ENCODE assay signal across 13 mouse cellular contexts in genomic region chr1:182605330-182606150, GRCm38 (mm10). TPM values are rescaled to one million over a fixed set of nuclear protein-coding genes. Genes with fewer than 3 reads are reported as not detected.
A peak's percentile ranks its signal among the peaks of the same experiment; 100 is the strongest.
DNase-seq lines count a peak whose midpoint lies in the region; ATAC-seq and TF ChIP-seq lines count a peak whose summit lies in the region.
"Had no signal": no experiment of that assay in that cellular context is flagged by ENCODE, and none has a peak within 500 bp of the region (broad histone marks: within the 10 kb centered on the region; RNA-seq: fewer than 3 reads in every experiment).

No protein-coding gene starts in this region.

- no peak overlapping the region for H3K27ac ChIP-seq in forebrain, embryonic 14.5 days (ENCODE audit: low read depth, low read length)
- H3K27ac ChIP-seq in forebrain, postnatal 0 days (ENCODE audit: low read depth, low read length) = no peak overlapping the region
- no peak overlapping the region for H3K27ac ChIP-seq in lung, embryonic 14.5 days (ENCODE audit: low read depth)
- peak overlapping the region; percentile 64 for H3K27ac ChIP-seq in hindbrain, embryonic 13.5 days
- peak overlapping the region; percentile 48; the same call in 1 of the 2 replicates for H3K27ac ChIP-seq in neural tube, embryonic 14.5 days (ENCODE audit: low read depth, low read length)
- H3K27ac ChIP-seq: liver, embryonic 12.5 days had no signal

- no peaks in the 10 kb centered on the region for H3K9me3 ChIP-seq in forebrain, embryonic 14.5 days (replicated peaks; ENCODE audit: control insufficient read depth, low read length)
- H3K9me3 ChIP-seq in forebrain, postnatal 0 days (ENCODE audit: low read length) = no peaks in the 10 kb centered on the region
- no peaks in the 10 kb centered on the region for H3K9me3 ChIP-seq in lung, embryonic 14.5 days (ENCODE audit: low read depth, low read length)
- no peaks in the 10 kb centered on the region for H3K9me3 ChIP-seq in hindbrain, embryonic 13.5 days
- no peaks in the 10 kb centered on the region for H3K9me3 ChIP-seq in neural tube, embryonic 14.5 days (ENCODE audit: control insufficient read depth, low read length)
- H3K9me3 ChIP-seq: liver, embryonic 12.5 days had no signal

- no peak for TF ChIP-seq CTCF in forebrain, postnatal 0 days (IDR thresholded peaks at IDR 0.05; ENCODE audit: low read depth)
- peak; percentile 20; the same call in 1 of the 2 replicates for TF ChIP-seq CTCF in lung, embryonic 14.5 days (IDR thresholded peaks at IDR 0.05; ENCODE audit: low read depth)

- no peak for ATAC-seq in forebrain, embryonic 14.5 days
- ATAC-seq in forebrain, postnatal 0 days = no peak
- no peak for ATAC-seq in lung, embryonic 14.5 days (ENCODE audit: insufficient read depth)
- ATAC-seq in hindbrain, embryonic 13.5 days (ENCODE audit: low FRiP score) = 0 out of 2 replicates have a peak, but pooled peaks have one; percentile 39
- ATAC-seq in neural tube, embryonic 14.5 days (ENCODE audit: low read depth) = peak; percentile 68
- ATAC-seq: liver, embryonic 12.5 days had no signal

- peak; percentile 52 for DNase-seq in forebrain, embryonic 14.5 days (ENCODE audit: low spot score)
- no peak for DNase-seq in forebrain, postnatal 0 days
- no peak for DNase-seq in lung, embryonic 14.5 days
- no peak for DNase-seq in lung, postnatal 25 days (ENCODE audit: low spot score)
- no peak for DNase-seq in thymus, postnatal 14 days
- no peak for DNase-seq in lung, postnatal 4 days
- DNase-seq: cerebellum, adult 9-11 months; gastrocnemius, postnatal 10 days had no signal

- H3K36me3 ChIP-seq in forebrain, embryonic 14.5 days (ENCODE audit: control insufficient read depth, insufficient read depth, low read length) = no peaks in the 10 kb centered on the region
- no peaks in the 10 kb centered on the region for H3K36me3 ChIP-seq in forebrain, postnatal 0 days (ENCODE audit: insufficient read depth)
- H3K36me3 ChIP-seq in lung, embryonic 14.5 days (ENCODE audit: insufficient read depth) = no peaks in the 10 kb centered on the region
- H3K36me3 ChIP-seq in hindbrain, embryonic 13.5 days = no peaks in the 10 kb centered on the region
- no peaks in the 10 kb centered on the region for H3K36me3 ChIP-seq in neural tube, embryonic 14.5 days (ENCODE audit: control insufficient read depth, insufficient read depth, low read length)
- H3K36me3 ChIP-seq: liver, embryonic 12.5 days had no signal

- WGBS in forebrain, embryonic 14.5 days = 72% methylated on average over 17 of the region's 17 CpGs
- 74% methylated on average over 17 of the region's 17 CpGs for WGBS in forebrain, postnatal 0 days
- 75% methylated on average over 17 of the region's 17 CpGs for WGBS in lung, embryonic 14.5 days
- 55% methylated on average over 17 of the region's 17 CpGs for WGBS in hindbrain, embryonic 13.5 days
- 39% methylated on average over 17 of the region's 17 CpGs for WGBS in neural tube, embryonic 14.5 days

- H3K4me1 ChIP-seq in forebrain, embryonic 14.5 days (ENCODE audit: control insufficient read depth, insufficient read depth, low read length) = no peaks in the 10 kb centered on the region
- H3K4me1 ChIP-seq in forebrain, postnatal 0 days (ENCODE audit: insufficient read depth) = no peaks in the 10 kb centered on the region
- H3K4me1 ChIP-seq in lung, embryonic 14.5 days (ENCODE audit: insufficient read depth) = no peaks in the 10 kb centered on the region
- peaks cover 24% of the 10 kb centered on the region for H3K4me1 ChIP-seq in hindbrain, embryonic 13.5 days (replicated peaks)
- H3K4me1 ChIP-seq in neural tube, embryonic 14.5 days (ENCODE audit: control insufficient read depth, insufficient read depth, low read length) = peaks cover 12% of the 10 kb centered on the region
- H3K4me1 ChIP-seq: liver, embryonic 12.5 days had no signal

- no peak overlapping the region for H3K4me3 ChIP-seq in forebrain, embryonic 14.5 days (ENCODE audit: low read depth, low read length)
- H3K4me3 ChIP-seq in forebrain, postnatal 0 days (ENCODE audit: low read depth, low read length) = no peak overlapping the region
- no peak overlapping the region for H3K4me3 ChIP-seq in lung, embryonic 14.5 days (ENCODE audit: low read depth, low read length)
- H3K4me3 ChIP-seq in hindbrain, embryonic 13.5 days = no peak overlapping the region
- no peak overlapping the region for H3K4me3 ChIP-seq in neural tube, embryonic 14.5 days (ENCODE audit: low read depth, low read length)
- H3K4me3 ChIP-seq: liver, embryonic 12.5 days had no signal

- no peaks in the 10 kb centered on the region for H3K27me3 ChIP-seq in forebrain, embryonic 14.5 days (replicated peaks; ENCODE audit: control insufficient read depth, insufficient read depth, low read length)
- H3K27me3 ChIP-seq in forebrain, postnatal 0 days (ENCODE audit: insufficient read depth, low read length) = no peaks in the 10 kb centered on the region
- H3K27me3 ChIP-seq in lung, embryonic 14.5 days (ENCODE audit: insufficient read depth, low read length) = no peaks in the 10 kb centered on the region
- no peaks in the 10 kb centered on the region for H3K27me3 ChIP-seq in hindbrain, embryonic 13.5 days
- no peaks in the 10 kb centered on the region for H3K27me3 ChIP-seq in neural tube, embryonic 14.5 days (ENCODE audit: control insufficient read depth, insufficient read depth, low read length)
- H3K27me3 ChIP-seq: liver, embryonic 12.5 days had no signal

- H3K4me2 ChIP-seq in forebrain, embryonic 14.5 days (ENCODE audit: low read length) = no peak overlapping the region
- H3K4me2 ChIP-seq in forebrain, postnatal 0 days (ENCODE audit: low read depth) = no peak overlapping the region
- no peak overlapping the region for H3K4me2 ChIP-seq in lung, embryonic 14.5 days
- no peak overlapping the region for H3K4me2 ChIP-seq in hindbrain, embryonic 13.5 days
- H3K4me2 ChIP-seq in neural tube, embryonic 14.5 days (ENCODE audit: low read depth, low read length) = no peak overlapping the region
- H3K4me2 ChIP-seq: liver, embryonic 12.5 days had no signal

- no peak overlapping the region for H3K9ac ChIP-seq in forebrain, embryonic 14.5 days (ENCODE audit: low read length)
- no peak overlapping the region for H3K9ac ChIP-seq in forebrain, postnatal 0 days
- H3K9ac ChIP-seq in lung, embryonic 14.5 days = no peak overlapping the region
- no peak overlapping the region for H3K9ac ChIP-seq in hindbrain, embryonic 13.5 days
- H3K9ac ChIP-seq in neural tube, embryonic 14.5 days (replicated peaks; ENCODE audit: low read depth, low read length) = no peak overlapping the region
- H3K9ac ChIP-seq: liver, embryonic 12.5 days had no signal

RNA-seq across cellular contexts. Expression of gene Capn8, which starts 40.7 kb away (rescaled TPM):
- 0.06 TPM in 1 of 2 replicates, not detected in the other for polyA plus RNA-seq in forebrain, embryonic 14.5 days (2014; fragmentation: Nextera tagmentation; extraction: Ambion mirVana)
- not detected in 2 replicates for total RNA-seq in forebrain, postnatal 0 days (2014; rRNA removed)
- polyA plus RNA-seq in forebrain, postnatal 0 days (2015; fragmentation: Nextera tagmentation; extraction: Ambion mirVana) = 0.12 TPM in 1 of 2 replicates, not detected in the other
- not detected in 2 replicates for polyA plus RNA-seq in lung, embryonic 14.5 days (2014; fragmentation: Nextera tagmentation; extraction: Ambion mirVana)
- 0.10 TPM in 2 replicates for polyA plus RNA-seq in hindbrain, embryonic 13.5 days (2015; fragmentation: Nextera tagmentation; extraction: Ambion mirVana)
- polyA plus RNA-seq in neural tube, embryonic 14.5 days (2014; fragmentation: Nextera tagmentation; extraction: Ambion mirVana) = 0.14 TPM in 1 of 2 replicates, not detected in the other
- total RNA-seq: gastrocnemius, postnatal 10 days; hematopoietic stem cell, adult 5-6 weeks; megakaryocyte progenitor cell, adult 5-6 weeks had no signal
- polyA plus RNA-seq: liver, embryonic 12.5 days had no signal

Comparison
In these comparisons a context has a peak if more than half of its experiments do, and no peak if none do; other contexts are left out.
1. ATAC-seq: peak in hindbrain, embryonic 13.5 days (single experiment) and neural tube, embryonic 14.5 days (single experiment); none in forebrain, embryonic 14.5 days (single experiment), forebrain, postnatal 0 days (single experiment) and lung, embryonic 14.5 days (single experiment).
2. H3K27ac ChIP-seq: peak in hindbrain, embryonic 13.5 days (single experiment) and neural tube, embryonic 14.5 days (single experiment); none in forebrain, embryonic 14.5 days (single experiment), forebrain, postnatal 0 days (single experiment) and lung, embryonic 14.5 days (single experiment).